Mouse (Mus musculus) bone marrow macrophage, adult 2 months (primary cell): ENCODE data around the gene Clec11a.

ENCODE experiments used
- CTCF ChIP-seq: IDR thresholded peaks from 2 replicates; pipeline ENCODE4 v1.5.1; 2012; ENCODE audit warnings: low read depth, mild to moderate bottlenecking, low read length, moderate library complexity
- POLR2A ChIP-seq: IDR thresholded peaks from 2 replicates; pipeline ENCODE4 v1.6.1; 2012; ENCODE audit warnings: mild to moderate bottlenecking, low read depth, low read length, borderline replicate concordance

- TF ChIP-seq POLR2A (no peak), CTCF (no peak)
Measured at GRCm38 (mm10) chr7:44349043-44349442, 42.3 kb upstream of the Clec11a start.
